Mouse (Mus musculus) MEL (cell line): ENCODE measurements around the gene Dstyk.

Source experiments
- GATA1 ChIP-seq: IDR thresholded peaks from 2 replicates; pipeline ENCODE4 v1.6.1; 2011; ENCODE audit warnings: low read depth, low read length, improper control_type of control experiment
- POLR2A ChIP-seq, 2 experiments: IDR thresholded peaks; 2 replicates each; pipeline ENCODE4 v1.6.1; 2011 to 2012; ENCODE audit warnings: low read length in 2 of 2, mild to moderate bottlenecking in 2 of 2, control low read depth in 1 of 2, improper control_type of control experiment in 1 of 2, low read depth in 1 of 2, moderate library complexity in 1 of 2; ENCODE audit not compliant: control insufficient read depth in 1 of 2, insufficient read depth in 1 of 2, poor library complexity in 1 of 2

DNA sequence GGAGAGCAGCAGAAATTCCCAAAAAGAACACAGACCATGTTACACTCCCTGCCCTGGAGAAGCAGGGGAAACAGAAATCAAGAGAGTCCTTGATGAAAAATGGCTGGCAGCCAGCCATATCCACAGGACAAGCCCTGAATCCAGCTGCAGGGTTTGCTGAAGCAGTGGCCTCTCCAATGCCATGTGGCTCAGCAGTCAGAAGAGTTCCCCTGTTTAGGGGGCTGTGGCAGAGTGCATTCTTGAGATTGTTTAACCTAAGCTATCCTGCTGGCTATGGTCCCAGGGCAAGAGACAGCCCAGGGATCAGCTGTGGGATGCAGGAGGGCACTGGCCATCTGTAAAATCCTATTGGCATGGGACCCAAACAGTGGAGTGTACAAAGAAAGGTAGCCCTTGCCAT, 51.6 kb downstream of the Dstyk start:
- no peak for TF ChIP-seq POLR2A (IDR thresholded peaks at IDR 0.05; ENCODE audit: control insufficient read depth in 1 of 2, insufficient read depth in 1 of 2, low read depth in 1 of 2, low read length in 2 of 2, poor library complexity in 1 of 2)
- TF ChIP-seq GATA1, result no peak
